Mouse (Mus musculus) neural tube, embryonic 12.5 days (tissue): ENCODE results near the gene Aven. TPM values are rescaled to one million over a fixed set of nuclear protein-coding genes. Genes with fewer than 3 reads are reported as not detected.
A peak's percentile ranks its signal among the peaks of the same experiment; 100 is the strongest.

ENCODE experiments used
- ATAC-seq: fragments of 200-750 bp; cut with Nextera tagmentation; 2 replicates; pipeline ENCODE4 v1.8.0; 2017; ENCODE audit warnings: low read depth, mild to moderate bottlenecking, moderate TSS enrichment, moderate library complexity; ENCODE audit not compliant: low FRiP score
- H3K27ac ChIP-seq: fragments of 300-500 bp; sonication (generic); 2 replicates; pipeline ENCODE4 v1.5.1; 2016
- H3K27me3 ChIP-seq: fragments of 300-500 bp; sonication (generic); replicated peaks from 2 replicates; pipeline ENCODE4 v1.6.1; 2016; ENCODE audit warnings: mild to moderate bottlenecking
- H3K36me3 ChIP-seq: fragments of 300-500 bp; sonication (generic); 2 replicates; pipeline ENCODE4 v1.6.1; 2016; ENCODE audit warnings: mild to moderate bottlenecking
- H3K4me1 ChIP-seq: fragments of 300-500 bp; sonication (generic); 2 replicates; pipeline ENCODE4 v1.6.1; 2016
- H3K4me2 ChIP-seq: fragments of 300-500 bp; sonication (generic); replicated peaks from 2 replicates; pipeline ENCODE4 v1.6.1; 2016; ENCODE audit warnings: mild to moderate bottlenecking
- H3K4me3 ChIP-seq: fragments of 300-500 bp; sonication (generic); 2 replicates; pipeline ENCODE4 v1.5.1; 2016
- H3K9ac ChIP-seq: fragments of 300-500 bp; sonication (generic); 2 replicates; pipeline ENCODE4 v1.6.1; 2016; ENCODE audit warnings: mild to moderate bottlenecking
- H3K9me3 ChIP-seq: fragments of 300-500 bp; sonication (generic); 2 replicates; pipeline ENCODE4 v1.6.1; 2016; ENCODE audit warnings: mild to moderate bottlenecking
- WGBS: fragments of 180-500 bp; shearing (Covaris S2); methylation state at CpG from one replicate; pipeline ENCODE4 v1.1.7; 2016; 5-methylcytosine and 5-hydroxymethylcytosine counted together
- polyA plus RNA-seq: library from polyadenylated mRNA; unstranded; fragments of >200 nt; fragmentation: Nextera tagmentation; extraction: Ambion mirVana; gene quantifications from 2 replicates; pipeline ENCODE4 v1.2.1, GENCODE M21; 2016

Gene Aven
- polyA plus RNA-seq, 1 experiment from 2014 or later: 10.7 TPM

DNA sequence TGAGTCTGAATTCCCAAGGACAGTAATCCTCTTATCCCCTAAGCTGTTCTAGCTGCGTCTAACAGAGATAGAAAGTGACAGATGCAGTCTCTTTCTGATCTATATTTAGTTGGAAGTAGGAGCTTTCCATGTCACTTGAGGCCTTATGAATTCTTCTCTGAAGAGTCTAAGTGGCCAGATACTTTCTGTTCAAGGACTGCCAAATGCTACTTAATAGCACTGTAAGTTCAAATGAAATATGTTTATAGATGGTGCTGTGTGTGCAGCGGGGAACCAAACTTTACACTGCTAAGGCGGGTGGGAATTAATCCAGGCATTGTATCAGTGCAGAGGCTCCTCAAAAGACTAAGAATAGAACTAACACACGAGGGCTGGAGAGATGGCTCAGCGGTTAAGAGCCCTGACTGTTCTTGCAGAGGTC lies 21.8 kb upstream of the Aven start:
- Histone ChIP-seq H3K4me3 (no peak overlapping the region), H3K36me3 (peaks cover 28% of the 10 kb centered on the region), H3K27me3 (no peaks in the 10 kb centered on the region), H3K9ac (no peak overlapping the region), H3K4me1 (no peaks in the 10 kb centered on the region), H3K4me2 (no peak overlapping the region), H3K9me3 (no peaks in the 10 kb centered on the region), H3K27ac (no peak overlapping the region)
- no peak for ATAC-seq
- WGBS: 88% methylated on average over 5 of the region's 5 CpGs

DNA sequence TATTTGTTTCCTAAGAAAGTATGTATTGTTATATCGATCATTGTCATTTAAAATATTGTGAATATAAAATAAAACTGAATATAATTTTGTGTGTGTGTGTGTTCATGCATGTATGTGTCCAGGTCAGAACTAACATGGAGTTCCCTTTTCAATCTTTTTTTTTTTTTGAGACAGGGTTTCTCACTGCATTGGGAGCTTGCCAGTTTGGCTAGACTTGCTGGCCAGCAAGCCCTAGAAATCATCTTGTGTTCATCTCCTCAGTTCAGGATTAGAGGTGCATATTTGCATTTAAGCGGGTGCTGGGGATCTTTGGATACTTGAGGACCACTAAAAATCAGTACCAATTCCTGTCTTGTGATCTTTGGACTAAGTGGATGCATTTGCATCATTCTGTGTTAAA lies 20.7 kb upstream of the Aven start:
- ATAC-seq: no peak
- Histone ChIP-seq H3K4me1 (no peaks in the 10 kb centered on the region), H3K4me2 (no peak overlapping the region), H3K27me3 (no peaks in the 10 kb centered on the region), H3K4me3 (no peak overlapping the region), H3K9ac (no peak overlapping the region), H3K36me3 (peaks cover 19% of the 10 kb centered on the region), H3K9me3 (no peaks in the 10 kb centered on the region), H3K27ac (no peak overlapping the region)
- 88% methylated on average over 2 of the region's 2 CpGs for WGBS

DNA sequence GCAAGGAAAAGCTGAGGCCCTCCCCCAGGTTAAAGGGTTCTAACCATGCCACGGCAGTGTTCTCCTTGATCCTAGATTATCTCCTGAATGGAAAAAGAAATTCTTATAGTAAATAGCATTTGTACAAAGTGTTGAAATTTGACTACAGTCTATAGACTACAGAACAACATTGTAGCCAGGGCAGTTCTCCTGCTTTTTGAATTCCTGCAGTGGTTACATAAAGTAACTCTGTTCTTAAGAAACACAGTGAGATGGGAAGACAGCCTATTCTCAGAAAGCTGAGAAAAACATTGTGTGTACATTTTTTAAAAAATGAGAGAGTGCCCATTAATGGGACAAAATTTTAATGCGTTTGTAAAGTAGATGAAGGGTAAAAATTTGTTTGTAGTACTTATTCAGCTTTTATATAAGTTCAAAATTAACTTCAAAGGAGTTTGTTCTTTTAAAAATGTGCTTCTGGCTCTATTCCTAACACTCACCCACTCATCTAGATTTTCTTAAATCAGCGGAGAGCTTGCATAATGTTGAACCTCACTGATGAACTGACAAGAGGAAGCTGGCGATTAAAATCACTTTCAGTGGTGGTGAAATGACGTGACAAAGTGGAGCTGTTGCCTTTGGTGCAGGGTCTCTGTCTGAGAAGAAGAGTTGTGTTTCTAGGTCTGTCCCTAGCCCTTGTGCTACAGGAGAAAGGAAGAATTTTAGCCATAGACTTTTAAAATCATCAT lies 17.6 kb upstream of the Aven start:
- WGBS: 84% methylated on average over 5 of the region's 5 CpGs
- Histone ChIP-seq H3K4me2 (no peak overlapping the region), H3K4me3 (no peak overlapping the region), H3K4me1 (no peaks in the 10 kb centered on the region), H3K9ac (no peak overlapping the region), H3K9me3 (no peaks in the 10 kb centered on the region), H3K36me3 (peaks cover 2% of the 10 kb centered on the region; the same call in 1 of the 2 replicates), H3K27ac (no peak overlapping the region), H3K27me3 (no peaks in the 10 kb centered on the region)
- ATAC-seq: no peak

DNA sequence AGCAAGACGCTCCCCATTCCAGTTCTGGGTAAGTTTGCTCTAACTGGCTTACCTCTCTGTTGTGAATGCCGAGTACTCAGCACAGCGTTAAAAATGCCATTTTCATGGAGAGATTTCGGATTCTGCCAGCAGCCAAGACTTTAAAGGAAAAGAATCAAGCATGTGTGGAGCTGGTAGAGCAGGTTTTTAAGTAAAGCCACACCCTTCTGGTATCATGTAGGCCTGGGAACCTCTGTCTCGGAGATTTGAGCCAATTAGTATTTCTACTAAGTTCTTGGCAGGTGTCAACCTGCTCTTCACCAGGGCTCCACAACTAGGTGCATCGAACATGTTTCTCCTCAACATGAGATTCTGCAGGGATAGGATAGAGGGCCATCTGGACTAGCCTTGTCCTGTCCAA lies 16.2 kb upstream of the Aven start:
- H3K4me3 ChIP-seq: no peak overlapping the region
- H3K36me3 ChIP-seq: no peaks in the 10 kb centered on the region
- H3K4me2 ChIP-seq: no peak overlapping the region
- no peaks in the 10 kb centered on the region for H3K9me3 ChIP-seq
- no peak for ATAC-seq
- H3K27ac ChIP-seq: no peak overlapping the region
- no peak overlapping the region for H3K9ac ChIP-seq
- WGBS: 84% methylated on average over 6 of the region's 6 CpGs
- H3K4me1 ChIP-seq: no peaks in the 10 kb centered on the region
- no peaks in the 10 kb centered on the region for H3K27me3 ChIP-seq

DNA sequence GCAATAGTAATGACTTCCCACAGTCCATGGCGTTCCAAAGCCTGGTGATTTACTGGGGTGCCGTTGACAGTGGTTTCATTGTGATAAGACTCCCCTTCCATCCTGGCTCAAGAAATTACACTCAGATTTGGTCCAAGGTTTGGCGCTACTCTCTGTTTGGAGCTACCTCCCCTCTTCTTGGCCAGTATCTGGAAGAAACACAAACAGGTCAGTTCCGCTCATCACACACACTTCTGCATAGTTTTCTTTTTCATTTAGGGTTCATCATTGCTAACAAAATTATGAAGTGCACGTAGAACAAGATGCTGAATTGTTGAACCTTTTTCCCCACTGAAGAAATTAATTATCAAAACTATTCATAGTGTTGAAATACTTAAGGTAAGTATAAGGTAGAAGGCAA lies 12.1 kb upstream of the Aven start, which contains the start of gene Chrm5:
Gene Chrm5 (minus strand): TSS at position 101 of the 400 bp plus-strand sequence.
- H3K27me3 ChIP-seq: no peaks in the 10 kb centered on the region
- no peak for ATAC-seq
- H3K9ac ChIP-seq: no peak within 1 kb of the TSS
- no peak within 1 kb of the TSS for H3K27ac ChIP-seq
- WGBS: 88% methylated on average over 5 of the region's 5 CpGs
- H3K4me1 ChIP-seq: no peaks in the 10 kb centered on the region
- H3K4me2 ChIP-seq: no peak within 1 kb of the TSS
- H3K4me3 ChIP-seq: no peak within 1 kb of the TSS
- H3K36me3 ChIP-seq: no peaks in the 10 kb centered on the region
- H3K9me3 ChIP-seq: no peaks in the 10 kb centered on the region

DNA sequence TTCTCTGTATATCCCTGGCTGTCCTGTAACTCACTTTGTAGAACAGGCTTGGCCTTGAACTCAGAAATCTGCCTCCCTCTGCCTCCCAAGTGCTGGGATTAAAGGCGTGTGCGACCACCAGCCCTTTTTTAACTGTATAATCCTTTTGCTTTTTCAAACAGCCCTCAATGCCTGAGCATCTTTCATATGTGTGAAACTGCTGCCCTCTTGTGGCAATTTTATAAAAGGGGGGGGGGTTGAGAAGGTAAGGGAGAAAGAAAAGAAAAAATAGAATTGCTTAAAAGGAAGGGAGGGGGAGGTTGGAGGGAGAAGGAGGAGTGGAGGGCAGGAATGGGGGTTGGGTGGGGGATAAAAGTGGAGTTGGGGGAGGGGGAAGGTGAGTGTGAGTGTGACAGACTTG lies 11.2 kb upstream of the Aven start:
- ATAC-seq: peak; percentile 64; the same call in 1 of the 2 replicates
- H3K4me2 ChIP-seq: no peak overlapping the region
- WGBS: 2% methylated on average over 2 of the region's 2 CpGs

DNA sequence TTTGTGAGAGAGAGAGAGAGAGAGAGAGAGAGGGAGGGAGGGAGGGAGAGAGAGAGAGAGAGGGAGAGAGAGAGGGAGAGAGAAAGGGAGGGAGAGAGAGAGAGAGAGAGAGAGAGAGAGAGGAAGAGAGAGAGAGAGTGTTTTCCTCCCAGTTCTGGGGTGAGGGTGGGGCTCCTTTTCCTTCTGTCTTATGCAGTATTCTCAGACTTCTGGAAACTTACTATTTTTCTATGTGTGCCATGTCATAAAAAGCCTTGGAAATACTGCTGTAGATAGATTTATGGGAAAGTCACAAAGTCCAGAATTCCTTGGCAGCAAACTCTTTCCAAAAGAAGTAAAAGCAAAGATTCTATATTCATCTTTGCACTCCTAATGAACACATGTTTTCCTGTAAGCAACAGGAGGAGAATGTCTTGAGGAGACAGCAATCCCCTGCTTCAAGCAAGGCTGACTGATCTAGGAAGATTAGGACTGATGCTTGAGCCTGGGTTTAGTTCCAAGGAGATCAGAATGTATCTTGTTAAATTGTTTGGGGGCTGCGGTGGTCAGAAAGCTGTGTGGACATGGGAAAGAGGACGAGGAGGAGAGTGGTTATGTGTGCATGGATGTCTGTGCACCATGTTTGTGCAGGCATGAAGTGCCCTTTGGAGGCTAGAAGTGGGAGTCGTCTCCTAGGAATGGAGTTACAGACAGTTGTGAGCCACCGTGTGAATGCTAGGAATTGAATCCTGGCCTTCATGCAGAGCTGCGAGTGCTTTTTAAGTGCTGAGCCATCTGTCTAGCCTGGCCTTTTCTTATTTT lies 10.0 kb upstream of the Aven start:
- no peak overlapping the region for H3K4me2 ChIP-seq
- no peak overlapping the region for H3K4me3 ChIP-seq
- no peak for ATAC-seq
- no peak overlapping the region for H3K9ac ChIP-seq
- H3K27me3 ChIP-seq: no peaks in the 10 kb centered on the region
- H3K27ac ChIP-seq: no peak overlapping the region
- H3K4me1 ChIP-seq: no peaks in the 10 kb centered on the region
- H3K36me3 ChIP-seq: no peaks in the 10 kb centered on the region
- no peaks in the 10 kb centered on the region for H3K9me3 ChIP-seq
- 77% methylated on average over 5 of the region's 5 CpGs for WGBS

More for the DNA sequence above, 11.2 kb upstream of the Aven start:
- H3K4me3 ChIP-seq: no peak overlapping the region
- no peaks in the 10 kb centered on the region for H3K36me3 ChIP-seq
- no peak overlapping the region for H3K27ac ChIP-seq
- H3K27me3 ChIP-seq: no peaks in the 10 kb centered on the region
- H3K4me1 ChIP-seq: no peaks in the 10 kb centered on the region
- H3K9me3 ChIP-seq: no peaks in the 10 kb centered on the region
- H3K9ac ChIP-seq: no peak overlapping the region

DNA sequence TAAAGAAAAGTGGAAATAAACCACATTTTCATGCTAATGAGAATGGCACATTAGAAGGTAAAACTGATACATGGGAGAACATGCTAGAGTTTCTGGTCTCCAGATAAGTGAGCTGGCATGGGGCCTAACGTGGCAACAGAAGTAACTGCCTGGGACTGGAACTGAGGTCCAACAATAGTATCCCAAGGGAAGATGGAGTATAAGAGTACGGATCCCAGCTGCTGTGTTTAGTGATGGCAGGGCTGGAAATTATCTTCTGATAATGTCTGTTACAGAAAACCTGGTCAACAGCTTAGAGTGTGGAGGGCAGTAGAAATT lies 9.5 kb upstream of the Aven start:
- Histone ChIP-seq H3K36me3 (no peaks in the 10 kb centered on the region), H3K9ac (no peak overlapping the region), H3K9me3 (no peaks in the 10 kb centered on the region), H3K27me3 (no peaks in the 10 kb centered on the region), H3K4me1 (no peaks in the 10 kb centered on the region), H3K4me3 (no peak overlapping the region), H3K27ac (no peak overlapping the region), H3K4me2 (no peak overlapping the region)
- WGBS: 71% methylated on average over 2 of the region's 2 CpGs
- no peak for ATAC-seq

DNA sequence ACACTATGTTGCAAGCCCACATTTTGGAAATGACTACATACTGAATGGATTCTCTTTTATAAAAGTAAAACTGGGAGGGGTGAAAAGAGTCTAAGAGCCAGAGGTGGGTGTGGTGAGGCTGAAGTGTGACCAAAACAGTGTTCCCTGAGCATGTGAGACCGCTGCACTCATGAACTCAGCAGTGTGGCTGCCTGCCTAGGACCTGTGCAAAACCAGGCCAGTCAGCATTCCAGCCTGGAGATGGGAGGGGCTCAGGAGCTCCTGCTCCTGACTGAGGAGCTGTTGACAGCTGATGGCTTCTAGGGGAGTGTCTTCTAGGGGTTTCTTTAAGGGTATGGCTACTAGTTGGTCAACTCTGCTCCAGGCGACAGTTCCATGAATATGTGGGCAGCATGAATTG lies 7.9 kb upstream of the Aven start:
- H3K27me3 ChIP-seq: no peaks in the 10 kb centered on the region
- H3K4me3 ChIP-seq: no peak overlapping the region
- ATAC-seq: no peak
- H3K9ac ChIP-seq: no peak overlapping the region
- H3K4me2 ChIP-seq: no peak overlapping the region
- no peak overlapping the region for H3K27ac ChIP-seq
- H3K36me3 ChIP-seq: no peaks in the 10 kb centered on the region
- WGBS: 90% methylated on average over 2 of the region's 2 CpGs
- no peaks in the 10 kb centered on the region for H3K4me1 ChIP-seq
- H3K9me3 ChIP-seq: no peaks in the 10 kb centered on the region

DNA sequence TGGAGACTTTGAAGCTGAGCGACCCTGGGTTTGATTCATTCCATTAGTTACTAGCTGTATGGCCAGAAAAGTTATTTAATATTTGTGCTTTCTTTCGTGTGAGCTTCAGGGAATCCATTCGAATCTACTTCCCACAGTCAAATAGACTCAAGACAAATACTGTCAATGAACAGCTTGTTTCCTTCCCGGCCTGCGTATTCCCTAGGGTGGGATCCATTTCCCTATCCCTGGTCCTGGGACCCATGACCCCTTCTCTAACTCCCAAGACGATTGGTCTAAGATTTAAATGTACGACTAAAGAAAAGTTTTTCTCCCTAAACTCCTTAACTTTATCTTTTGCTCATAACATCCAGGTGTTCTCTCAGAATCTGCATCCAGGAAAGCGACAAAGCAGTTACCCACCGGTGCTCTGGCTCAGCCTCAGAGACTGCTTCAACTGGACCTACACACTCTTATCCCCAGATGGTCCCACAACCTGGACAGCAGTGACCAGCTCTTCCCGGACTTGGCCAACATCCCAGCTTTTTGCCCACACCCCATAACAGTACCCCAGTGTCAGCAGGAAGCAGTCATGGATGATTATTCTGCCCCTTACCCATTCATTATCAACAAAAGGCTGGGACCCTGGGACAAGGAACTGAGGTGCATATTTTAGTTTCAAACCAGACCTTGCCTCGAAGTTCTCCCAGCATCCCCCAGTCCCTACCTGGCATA lies 2.1 kb upstream of the Aven start:
- Histone ChIP-seq H3K9me3 (no peaks in the 10 kb centered on the region), H3K9ac (no peak overlapping the region), H3K36me3 (no peaks in the 10 kb centered on the region), H3K4me3 (no peak overlapping the region), H3K4me2 (no peak overlapping the region), H3K27ac (no peak overlapping the region), H3K4me1 (peaks cover 16% of the 10 kb centered on the region; the same call in 1 of the 2 replicates), H3K27me3 (no peaks in the 10 kb centered on the region)
- 75% methylated on average over 11 of the region's 11 CpGs for WGBS
- no peak for ATAC-seq

DNA sequence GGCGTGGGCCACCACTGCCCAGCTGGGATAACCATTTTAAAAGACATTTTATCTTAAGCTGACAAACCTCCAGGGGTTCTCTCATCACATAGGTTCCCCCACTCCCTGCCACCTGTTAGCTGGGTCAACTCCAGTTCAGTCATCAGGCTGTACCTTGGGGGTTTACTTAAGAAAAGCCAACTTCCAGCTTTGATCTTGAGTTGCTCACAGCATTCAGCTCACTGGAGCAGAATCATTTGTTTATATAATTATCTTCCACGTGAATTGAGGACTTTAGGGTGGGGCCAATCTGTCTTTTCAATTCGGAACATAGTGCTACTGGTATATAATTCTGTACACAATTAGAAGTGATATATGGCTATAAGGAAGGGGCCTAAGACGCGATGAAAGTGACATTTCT lies 1.1 kb upstream of the Aven start:
- Histone ChIP-seq H3K4me2 (no peak overlapping the region), H3K27me3 (no peaks in the 10 kb centered on the region), H3K9me3 (no peaks in the 10 kb centered on the region), H3K9ac (no peak overlapping the region), H3K4me1 (peaks cover 16% of the 10 kb centered on the region; the same call in 1 of the 2 replicates), H3K36me3 (no peaks in the 10 kb centered on the region), H3K27ac (no peak overlapping the region), H3K4me3 (no peak overlapping the region)
- 64% methylated on average over 5 of the region's 5 CpGs for WGBS
- no peak for ATAC-seq

DNA sequence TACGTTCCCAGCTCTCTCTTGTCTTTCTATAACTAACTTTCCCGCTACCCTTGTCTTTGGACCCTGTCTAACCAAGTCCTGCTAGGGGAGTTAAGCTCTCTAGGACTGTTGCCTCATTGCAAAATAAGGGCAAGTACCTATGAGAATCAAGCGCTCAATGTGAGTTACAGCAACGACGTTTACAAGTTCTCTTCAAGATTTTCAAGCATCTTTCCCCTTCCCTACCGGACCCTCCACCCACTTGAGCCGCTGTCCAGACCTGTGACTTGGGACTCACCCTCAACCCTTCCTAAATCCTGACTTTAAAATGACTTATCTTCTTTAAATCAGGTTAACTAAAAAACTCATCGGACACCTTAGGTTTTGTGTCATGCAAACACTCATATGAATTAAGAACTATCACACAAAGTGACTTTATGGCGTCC lies 321 bp upstream of the Aven start:
- no peaks in the 10 kb centered on the region for H3K9me3 ChIP-seq
- peak overlapping the region; percentile 94 for H3K27ac ChIP-seq
- peak overlapping the region; percentile 94 for H3K9ac ChIP-seq
- no peaks in the 10 kb centered on the region for H3K36me3 ChIP-seq
- ATAC-seq: peak; percentile 10
- 9% methylated on average over 9 of the region's 9 CpGs for WGBS
- H3K4me1 ChIP-seq: peaks cover 16% of the 10 kb centered on the region; the same call in 1 of the 2 replicates
- no peaks in the 10 kb centered on the region for H3K27me3 ChIP-seq
- peak overlapping the region; percentile 72 for H3K4me2 ChIP-seq
- H3K4me3 ChIP-seq: peak overlapping the region; percentile 71
